Mouse (Mus musculus) gastrocnemius, adult 8-10 months (tissue): ENCODE results near the gene Prss12. TPM values are rescaled to one million over a fixed set of nuclear protein-coding genes. Genes with fewer than 3 reads are reported as not detected.
A peak's percentile ranks its signal among the peaks of the same experiment; 100 is the strongest.
"Not testable (repeated sequence)": the region's sequence is repeated elsewhere in the genome, so short reads cannot be mapped to it uniquely, and the experiment has no call there.

Source experiments
- DNase-seq, 2 experiments: peaks; one replicate each; pipeline ENCODE4 v3.0.0; 2022; ENCODE audit warnings: low spot score in 2 of 2
- total RNA-seq, 4 experiments: library from RNA; stranded (reverse); gene quantifications; 2 replicates each; pipeline ENCODE4 v1.2.4; 2022

Prss12 gene
- total RNA-seq, 4 experiments from 2014 or later, result 0.19 to 0.52 (median 0.34) TPM

GRCm38 (mm10) chr3:123476833-123477232 is 30.1 kb downstream of the Prss12 start:
- no peak for DNase-seq

GRCm38 (mm10) chr3:123481266-123481665 is 34.6 kb downstream of the Prss12 start:
- no peak for DNase-seq

GRCm38 (mm10) chr3:123491814-123492213 is 45.1 kb downstream of the Prss12 start:
- DNase-seq, result no peak

GRCm38 (mm10) chr3:123493163-123493562 is 46.5 kb downstream of the Prss12 start:
- DNase-seq, result no peak

GRCm38 (mm10) chr3:123495088-123495487 is 48.4 kb downstream of the Prss12 start:
- no peak for DNase-seq

- DNase-seq, result no peak
Observed at GRCm38 (mm10) chr3:123498787-123499186, 52.1 kb downstream of the Prss12 start.

- not testable (repeated sequence) for DNase-seq
Observed at GRCm38 (mm10) chr3:123501798-123502197, 55.1 kb downstream of the Prss12 start.

GRCm38 (mm10) chr3:123503943-123504342 is 57.2 kb downstream of the Prss12 start:
- DNase-seq, result no peak

- DNase-seq, result no peak
Observed at GRCm38 (mm10) chr3:123504783-123505182, 58.1 kb downstream of the Prss12 start.

GRCm38 (mm10) chr3:123505778-123506667 is 59.3 kb downstream of the Prss12 start:
- no peak for DNase-seq

GRCm38 (mm10) chr3:123506699-123507662 is 60.3 kb downstream of the Prss12 start:
- no peak for DNase-seq

- no peak for DNase-seq
Observed at GRCm38 (mm10) chr3:123507663-123508055, 60.9 kb downstream of the Prss12 start.

- peak; percentile 98 to 99 for DNase-seq
Observed at GRCm38 (mm10) chr3:123508056-123508674, 61.5 kb downstream of the Prss12 start.

GRCm38 (mm10) chr3:123508675-123509376 is 62.1 kb downstream of the Prss12 start:
- no peak for DNase-seq

- no peak for DNase-seq
Observed at GRCm38 (mm10) chr3:123511818-123512217, 65.1 kb downstream of the Prss12 start.

GRCm38 (mm10) chr3:123514886-123515285 is 68.2 kb downstream of the Prss12 start:
- no peak for DNase-seq

GRCm38 (mm10) chr3:123515600-123516359 is 69.1 kb downstream of the Prss12 start:
- no peak for DNase-seq

- DNase-seq, result no peak
Observed at GRCm38 (mm10) chr3:123516784-123517183, 70.1 kb downstream of the Prss12 start.

GRCm38 (mm10) chr3:123526313-123527067 is 79.8 kb downstream of the Prss12 start:
- no peak for DNase-seq
